Mouse (Mus musculus) MEL (cell line): ENCODE results near the gene Churc1.

Experiments used
- BHLHE40 ChIP-seq: IDR thresholded peaks from 2 replicates; pipeline ENCODE4 v1.6.1; 2012; ENCODE audit warnings: low read depth, mild to moderate bottlenecking, inconsistent platforms, low read length, improper control_type of control experiment, borderline replicate concordance
- CHD2 ChIP-seq: IDR thresholded peaks from 2 replicates; pipeline ENCODE4 v1.6.1; 2011; ENCODE audit warnings: low read length, improper control_type of control experiment
- CTCF ChIP-seq, 3 experiments: IDR thresholded peaks in 2 of 3; conservative IDR thresholded peaks in 1 of 3; 2 replicates each; pipeline ENCODE4 v1.5.1; 2011 to 2012; ENCODE audit warnings: low read length in 3 of 3, low read depth in 2 of 3, mild to moderate bottlenecking in 2 of 3, improper control_type of control experiment in 1 of 3, inconsistent platforms in 1 of 3, mixed read lengths in 1 of 3, moderate library complexity in 1 of 3; ENCODE audit not compliant: control insufficient read depth in 1 of 3, insufficient read depth in 1 of 3, poor library complexity in 1 of 3, severe bottlenecking in 1 of 3
- MAFK ChIP-seq: IDR thresholded peaks from 2 replicates; pipeline ENCODE4 v1.6.1; 2011; ENCODE audit warnings: low read depth, mild to moderate bottlenecking, low read length, improper control_type of control experiment, borderline replicate concordance
- MAZ ChIP-seq: IDR thresholded peaks from 2 replicates; pipeline ENCODE4 v1.6.1; 2012; ENCODE audit warnings: low read depth, mild to moderate bottlenecking, inconsistent platforms, low read length, improper control_type of control experiment
- TCF12 ChIP-seq: IDR thresholded peaks from 2 replicates; pipeline ENCODE4 v1.6.1; 2014; ENCODE audit warnings: low read depth, mild to moderate bottlenecking, inconsistent platforms, low read length, improper control_type of control experiment, moderate library complexity
- ZMIZ1 ChIP-seq: IDR thresholded peaks from 2 replicates; pipeline ENCODE4 v1.6.1; 2012; ENCODE audit warnings: low read depth, mild to moderate bottlenecking, inconsistent platforms, low read length, improper control_type of control experiment, moderate library complexity

DNA sequence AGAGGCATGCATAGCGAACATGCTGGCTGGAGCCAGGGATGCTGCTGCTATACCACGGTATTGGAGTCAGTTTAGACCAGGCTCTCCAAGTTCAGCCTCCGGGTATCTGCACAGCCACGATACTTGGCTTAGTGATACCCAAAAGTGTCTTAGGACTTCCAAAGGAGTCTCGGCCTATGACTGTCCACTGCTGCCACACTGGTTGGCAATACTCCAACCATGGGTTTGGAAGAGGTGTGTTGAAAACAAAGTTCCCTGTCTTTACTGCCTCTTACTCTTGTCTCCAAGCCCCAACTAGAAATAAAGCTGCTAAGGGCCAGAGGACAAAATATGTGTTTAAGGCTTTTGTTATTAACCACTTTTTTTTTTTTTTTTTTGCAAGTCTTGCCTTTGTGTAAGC is 45.2 kb downstream of the Churc1 start:
- no peak for TF ChIP-seq MAFK
- TF ChIP-seq CHD2, result no peak
- no peak for TF ChIP-seq ZMIZ1
- no peak for TF ChIP-seq BHLHE40
- TF ChIP-seq TCF12, result no peak
- no peak for TF ChIP-seq MAZ
- no peak for TF ChIP-seq CTCF (IDR thresholded peaks at IDR 0.05 in 2 of 3, conservative IDR thresholded peaks at IDR 0.05 in 1 of 3; ENCODE audit: control insufficient read depth in 1 of 3, insufficient read depth in 1 of 3, low read depth in 2 of 3, low read length in 3 of 3, poor library complexity in 1 of 3, severe bottlenecking in 1 of 3)
